Mouse (Mus musculus) heart, postnatal 0 days (tissue): ENCODE measurements around the gene Slc34a3.

ENCODE experiments used
- CTCF ChIP-seq: IDR thresholded peaks from 2 replicates; pipeline ENCODE4 v1.5.1; 2016; ENCODE audit warnings: antibody characterized with exemption, control low read depth, low read depth
- EP300 ChIP-seq: IDR thresholded peaks from 2 replicates; pipeline ENCODE4 v1.6.1; 2016; ENCODE audit warnings: antibody characterized with exemption, low read depth

DNA sequence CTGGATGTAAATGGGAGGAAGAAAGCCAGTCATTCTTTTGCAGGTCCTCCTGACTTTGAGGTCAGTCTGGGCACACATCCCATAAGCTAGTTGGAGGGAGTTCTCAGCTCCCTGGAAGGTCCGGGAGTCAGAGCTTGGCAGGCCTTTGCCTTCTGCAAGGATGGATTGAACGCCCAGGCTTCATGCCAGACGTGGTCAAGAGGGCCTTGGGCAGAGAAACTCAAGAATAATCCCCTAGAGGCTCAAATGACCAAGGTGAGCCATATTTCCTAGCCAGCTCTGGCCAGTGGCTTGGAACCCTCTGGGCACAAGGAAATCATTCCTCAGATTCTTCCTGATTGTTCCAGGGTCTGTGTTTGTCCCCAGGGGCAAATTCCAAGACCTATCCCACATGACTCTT, 30.7 kb upstream of the Slc34a3 start:
- TF ChIP-seq CTCF: no peak
- TF ChIP-seq EP300: no peak
